Mouse (Mus musculus) lung, embryonic 15.5 days (tissue): Measurements from ENCODE around the gene Bend3. TPM values are rescaled to one million over a fixed set of nuclear protein-coding genes. Genes with fewer than 3 reads are reported as not detected.

Source experiments
- ATAC-seq: fragments of 200-750 bp; cut with Nextera tagmentation; 2 replicates; pipeline ENCODE4 v1.8.0; 2017; ENCODE audit warnings: moderate number of reproducible peaks, borderline replicate concordance; ENCODE audit not compliant: low FRiP score, low TSS enrichment; ENCODE audit errors: extremely low read depth
- H3K27ac ChIP-seq: fragments of 300-500 bp; sonication (generic); 2 replicates; pipeline ENCODE4 v1.5.1; 2015; ENCODE audit warnings: moderate library complexity, mild to moderate bottlenecking, inconsistent platforms
- H3K27me3 ChIP-seq: fragments of 300-500 bp; sonication (generic); 2 replicates; pipeline ENCODE4 v1.6.1; 2015; ENCODE audit warnings: inconsistent platforms
- H3K36me3 ChIP-seq: fragments of 300-500 bp; sonication (generic); 2 replicates; pipeline ENCODE4 v1.6.1; 2015; ENCODE audit warnings: inconsistent platforms
- H3K4me1 ChIP-seq: fragments of 300-500 bp; sonication (generic); 2 replicates; pipeline ENCODE4 v1.6.1; 2015; ENCODE audit warnings: inconsistent platforms
- H3K4me2 ChIP-seq: fragments of 300-500 bp; sonication (generic); 2 replicates; pipeline ENCODE4 v1.6.1; 2015; ENCODE audit warnings: inconsistent platforms, mild to moderate bottlenecking, moderate library complexity
- H3K4me3 ChIP-seq: fragments of 300-500 bp; sonication (generic); 2 replicates; pipeline ENCODE4 v1.5.1; 2015; ENCODE audit warnings: mild to moderate bottlenecking, inconsistent platforms
- H3K9ac ChIP-seq: fragments of 300-500 bp; sonication (generic); 2 replicates; pipeline ENCODE4 v1.6.1; 2015; ENCODE audit warnings: inconsistent platforms
- H3K9me3 ChIP-seq: fragments of 300-500 bp; sonication (generic); 2 replicates; pipeline ENCODE4 v1.6.1; 2016; ENCODE audit warnings: inconsistent platforms
- WGBS: fragments of 180-500 bp; shearing (Covaris S2); methylation state at CpG from one replicate; pipeline ENCODE4 v1.1.7; 2015; 5-methylcytosine and 5-hydroxymethylcytosine counted together
- polyA plus RNA-seq: library from polyadenylated mRNA; unstranded; fragments of >200 nt; fragmentation: Nextera tagmentation; extraction: Ambion mirVana; gene quantifications from 2 replicates; pipeline ENCODE4 v1.2.1, GENCODE M21; 2015

Bend3 gene
- 4.0 and 4.3 TPM in 2 replicates for polyA plus RNA-seq

DNA sequence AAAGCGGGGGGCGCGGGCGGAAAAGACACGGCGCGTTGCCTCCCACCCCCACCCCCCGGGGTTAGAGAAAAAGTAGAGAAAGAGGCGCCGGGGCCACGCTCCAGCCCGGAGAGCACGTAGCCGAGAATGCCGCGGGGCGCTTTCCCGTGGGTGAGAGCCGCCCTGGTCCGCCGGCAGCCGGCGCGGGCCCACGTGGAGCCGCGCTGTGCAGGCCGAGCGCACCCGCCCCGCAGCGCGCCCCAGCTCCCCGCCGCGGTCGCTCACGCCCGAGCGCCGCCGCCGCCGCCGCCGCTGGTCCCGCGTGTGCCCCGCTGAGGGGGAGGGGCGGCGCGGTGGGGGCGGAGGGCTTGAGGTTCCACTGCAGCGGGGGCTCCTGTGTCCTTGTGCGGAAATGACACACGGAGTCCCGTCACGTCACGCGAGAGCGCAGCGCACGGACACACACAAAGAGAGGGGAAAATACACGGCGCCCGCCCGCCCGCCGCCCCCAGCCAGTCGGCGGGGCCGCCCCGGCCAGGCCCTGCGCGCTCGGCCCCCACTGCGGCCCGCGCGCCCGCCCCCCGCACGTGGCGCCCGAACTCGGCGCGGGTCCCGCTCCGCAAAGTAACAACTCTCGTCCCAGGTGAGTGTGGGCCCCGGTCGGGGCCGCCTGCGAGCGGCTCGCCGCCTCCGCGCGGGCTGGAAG is at the start of gene Bend3:
Gene Bend3 (plus strand): TSS at position 81 of the 685 bp plus-strand sequence.
- Histone ChIP-seq H3K4me2 (peak within 1 kb of the TSS; percentile 85), H3K9ac (peak within 1 kb of the TSS; percentile 96), H3K27me3 (no peaks in the 10 kb centered on the region), H3K27ac (peak within 1 kb of the TSS; percentile 97), H3K4me3 (peak within 1 kb of the TSS; percentile 91), H3K4me1 (peaks cover 38% of the 10 kb centered on the region), H3K9me3 (no peaks in the 10 kb centered on the region), H3K36me3 (no peaks in the 10 kb centered on the region)
- peak; percentile 56 for ATAC-seq
- WGBS = under 1% methylated on average over 64 of the region's 101 CpGs

- Histone ChIP-seq H3K9me3 (no peaks in the 10 kb centered on the region), H3K9ac (no peak overlapping the region), H3K4me1 (no peaks in the 10 kb centered on the region), H3K4me2 (no peak overlapping the region), H3K4me3 (no peak overlapping the region), H3K27me3 (no peaks in the 10 kb centered on the region), H3K36me3 (no peaks in the 10 kb centered on the region), H3K27ac (no peak overlapping the region)
- no peak for ATAC-seq
- WGBS = 86% methylated on average over 5 of the region's 5 CpGs
Measured at GRCm38 (mm10) chr10:43430606-43431005, 48.0 kb upstream of the Bend3 start.

DNA sequence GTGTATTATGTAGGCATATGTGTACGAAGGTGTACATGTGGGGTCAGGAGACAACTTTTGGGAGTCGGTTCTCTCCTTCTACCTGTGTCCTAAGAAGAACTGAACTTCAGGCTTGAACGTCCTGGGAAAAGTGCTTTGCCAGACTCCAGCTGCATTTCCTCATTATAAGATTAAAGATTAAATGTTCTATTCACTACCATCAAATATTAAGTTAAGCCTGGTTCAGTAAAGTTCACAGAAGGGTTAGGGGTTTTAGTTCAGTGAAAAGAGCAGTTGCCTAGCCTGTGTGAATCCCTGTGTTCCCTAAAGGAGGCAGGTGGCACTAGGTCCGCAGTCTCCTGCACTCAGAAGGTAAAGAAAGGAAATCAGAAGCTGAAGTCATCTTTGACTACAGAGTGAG is 44.3 kb upstream of the Bend3 start:
- no peaks in the 10 kb centered on the region for H3K36me3 ChIP-seq
- H3K27me3 ChIP-seq = no peaks in the 10 kb centered on the region
- ATAC-seq = no peak
- H3K9me3 ChIP-seq = no peaks in the 10 kb centered on the region
- H3K4me1 ChIP-seq = 0 out of 2 replicates have a peak, but pooled peaks cover 3% of the 10 kb centered on the region
- H3K9ac ChIP-seq = no peak overlapping the region
- WGBS = 86% methylated on average over 4 of the region's 4 CpGs
- H3K4me2 ChIP-seq = no peak overlapping the region
- H3K4me3 ChIP-seq = no peak overlapping the region
- H3K27ac ChIP-seq = no peak overlapping the region

- Histone ChIP-seq H3K36me3 (no peaks in the 10 kb centered on the region), H3K9me3 (no peaks in the 10 kb centered on the region), H3K27me3 (no peaks in the 10 kb centered on the region), H3K4me3 (no peak overlapping the region), H3K27ac (no peak overlapping the region), H3K4me1 (0 out of 2 replicates have a peak, but pooled peaks cover 6% of the 10 kb centered on the region), H3K4me2 (no peak overlapping the region), H3K9ac (no peak overlapping the region)
- WGBS = 80% methylated on average over 3 of the region's 3 CpGs
- no peak for ATAC-seq
Measured at GRCm38 (mm10) chr10:43435757-43436156, 42.9 kb upstream of the Bend3 start.

DNA sequence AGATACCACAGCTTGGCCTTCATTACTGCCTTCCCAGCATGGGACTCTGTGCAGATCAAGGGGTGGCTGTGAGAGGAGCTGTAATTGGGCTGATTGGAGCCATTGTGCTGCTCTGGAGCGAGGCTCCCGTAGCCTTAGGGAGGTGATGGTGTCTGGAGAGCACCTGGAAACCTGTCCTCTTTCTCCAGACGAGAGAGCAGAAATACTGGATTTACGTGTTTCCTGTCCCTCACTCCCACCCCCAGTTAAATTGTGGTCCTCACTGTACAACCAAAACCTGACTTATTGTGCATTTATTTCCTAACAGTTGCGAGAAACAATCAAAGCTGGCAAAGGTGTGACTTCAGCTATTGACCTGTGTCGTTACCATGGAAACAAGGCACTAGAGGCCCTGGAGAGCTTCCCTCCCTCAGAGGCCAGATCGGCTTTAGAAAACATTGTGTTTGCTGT is 39.1 kb upstream of the Bend3 start:
- ATAC-seq = no peak
- no peaks in the 10 kb centered on the region for H3K36me3 ChIP-seq
- H3K4me1 ChIP-seq = peaks cover 10% of the 10 kb centered on the region; the same call in 1 of the 2 replicates
- H3K27me3 ChIP-seq = no peaks in the 10 kb centered on the region
- H3K9ac ChIP-seq = no peak overlapping the region
- H3K4me2 ChIP-seq = peak overlapping the region; percentile 10; the same call in 1 of the 2 replicates
- no peak overlapping the region for H3K27ac ChIP-seq
- H3K4me3 ChIP-seq = no peak overlapping the region
- no peaks in the 10 kb centered on the region for H3K9me3 ChIP-seq
- WGBS = 37% methylated on average over 7 of the region's 7 CpGs

- Histone ChIP-seq H3K9me3 (no peaks in the 10 kb centered on the region), H3K4me3 (no peak overlapping the region), H3K27ac (no peak overlapping the region), H3K4me1 (peaks cover 10% of the 10 kb centered on the region; the same call in 1 of the 2 replicates), H3K36me3 (no peaks in the 10 kb centered on the region), H3K4me2 (no peak overlapping the region), H3K9ac (no peak overlapping the region), H3K27me3 (no peaks in the 10 kb centered on the region)
- 34% methylated on average over 13 of the region's 13 CpGs for WGBS
- ATAC-seq = no peak
Measured at GRCm38 (mm10) chr10:43440050-43440449, 38.6 kb upstream of the Bend3 start.

GRCm38 (mm10) chr10:43440981-43441740 is 37.5 kb upstream of the Bend3 start:
- H3K4me3 ChIP-seq = no peak overlapping the region
- peaks cover 10% of the 10 kb centered on the region; the same call in 1 of the 2 replicates for H3K4me1 ChIP-seq
- no peak overlapping the region for H3K9ac ChIP-seq
- WGBS = 47% methylated on average over 15 of the region's 15 CpGs
- no peak overlapping the region for H3K27ac ChIP-seq
- no peak for ATAC-seq
- no peak overlapping the region for H3K4me2 ChIP-seq
- no peaks in the 10 kb centered on the region for H3K9me3 ChIP-seq
- H3K36me3 ChIP-seq = no peaks in the 10 kb centered on the region
- no peaks in the 10 kb centered on the region for H3K27me3 ChIP-seq

DNA sequence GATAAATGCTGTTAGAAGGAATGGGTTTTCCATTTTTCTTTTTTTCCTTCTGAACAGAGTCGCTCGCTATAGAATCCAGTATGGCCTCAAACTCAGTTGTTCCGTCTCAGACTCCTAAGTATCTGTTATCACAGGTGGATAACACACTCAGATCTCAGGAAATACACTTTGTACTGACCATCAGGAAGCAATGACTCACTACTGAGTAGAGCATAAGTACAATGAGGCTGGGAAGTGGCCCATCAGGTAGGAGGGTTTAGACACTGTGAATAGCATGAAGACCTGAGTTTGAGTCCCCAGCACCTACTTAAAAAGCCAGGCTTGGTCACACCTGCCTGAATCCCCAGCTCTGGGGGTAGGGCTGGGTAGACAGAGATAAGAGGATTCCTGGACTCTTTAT is 30.0 kb upstream of the Bend3 start:
- 78% methylated on average over 3 of the region's 3 CpGs for WGBS
- Histone ChIP-seq H3K36me3 (no peaks in the 10 kb centered on the region), H3K9ac (no peak overlapping the region), H3K4me3 (no peak overlapping the region), H3K27ac (no peak overlapping the region), H3K4me1 (0 out of 2 replicates have a peak, but pooled peaks cover 3% of the 10 kb centered on the region), H3K27me3 (no peaks in the 10 kb centered on the region), H3K4me2 (no peak overlapping the region), H3K9me3 (no peaks in the 10 kb centered on the region)
- ATAC-seq = no peak

DNA sequence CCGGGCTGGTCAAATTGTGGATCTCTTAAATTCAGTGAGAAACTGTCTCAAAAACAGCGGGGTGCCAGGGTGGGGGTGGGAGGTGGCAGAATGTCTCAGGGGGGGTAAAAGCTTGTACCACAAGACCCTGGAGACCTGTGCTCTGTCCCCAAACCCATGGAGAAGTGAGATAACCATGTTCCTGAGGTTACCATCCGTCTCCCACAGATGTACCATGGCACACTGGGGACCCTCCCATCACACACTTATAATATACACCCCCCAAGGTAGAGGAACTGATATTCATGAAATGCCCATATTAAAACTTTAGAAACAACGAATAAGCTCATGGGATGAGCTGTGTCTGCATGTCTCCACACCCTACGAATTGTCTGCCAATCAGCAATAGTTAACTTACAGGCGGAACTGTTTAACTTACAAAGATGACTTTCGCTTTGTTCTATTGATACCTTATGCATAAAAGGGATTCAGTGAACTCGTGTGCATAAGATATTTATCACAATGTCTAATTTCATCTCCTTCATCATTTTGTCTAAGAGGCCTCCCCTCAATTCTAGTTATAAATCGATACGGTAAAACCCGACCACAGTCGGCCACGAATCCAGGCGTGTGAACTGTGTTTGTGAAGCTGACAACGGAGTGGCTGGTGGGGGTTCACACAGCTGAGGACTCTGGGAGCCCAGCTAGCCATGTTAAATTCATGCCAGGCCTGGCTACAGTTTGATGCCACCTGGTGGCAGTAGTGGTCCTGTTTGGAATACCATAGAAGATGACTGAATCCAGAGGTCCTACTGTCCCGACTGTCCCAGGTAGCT is 26.6 kb upstream of the Bend3 start:
- H3K36me3 ChIP-seq = no peaks in the 10 kb centered on the region
- H3K9me3 ChIP-seq = no peaks in the 10 kb centered on the region
- H3K27ac ChIP-seq = no peak overlapping the region
- peak overlapping the region; percentile 49 for H3K4me2 ChIP-seq
- H3K27me3 ChIP-seq = no peaks in the 10 kb centered on the region
- no peak overlapping the region for H3K9ac ChIP-seq
- H3K4me3 ChIP-seq = peak overlapping the region; percentile 26
- ATAC-seq = peak; percentile 57; the same call in 1 of the 2 replicates
- H3K4me1 ChIP-seq = 0 out of 2 replicates have a peak, but pooled peaks cover 3% of the 10 kb centered on the region
- WGBS = 22% methylated on average over 16 of the region's 16 CpGs

DNA sequence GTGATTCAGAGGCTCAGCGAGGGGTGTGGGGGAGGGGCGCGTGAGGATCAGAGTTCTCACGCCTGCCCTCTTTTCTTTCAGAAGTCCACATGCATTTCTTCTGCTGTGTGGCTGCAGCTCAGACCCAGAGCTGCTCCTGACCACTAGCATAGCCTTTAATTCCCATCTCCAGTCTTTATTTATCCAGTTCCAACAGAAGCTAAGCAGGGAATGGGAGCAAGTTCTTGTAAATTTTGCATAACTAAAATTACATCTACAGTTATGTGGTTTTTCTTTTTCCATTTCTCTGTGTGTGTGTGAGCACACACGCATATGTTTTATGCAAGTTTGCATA is 26.0 kb upstream of the Bend3 start:
- H3K9me3 ChIP-seq = no peaks in the 10 kb centered on the region
- 15% methylated on average over 5 of the region's 5 CpGs for WGBS
- H3K9ac ChIP-seq = no peak overlapping the region
- no peaks in the 10 kb centered on the region for H3K36me3 ChIP-seq
- H3K4me1 ChIP-seq = 0 out of 2 replicates have a peak, but pooled peaks cover 3% of the 10 kb centered on the region
- H3K27ac ChIP-seq = no peak overlapping the region
- peak overlapping the region; percentile 26 for H3K4me3 ChIP-seq
- peak overlapping the region; percentile 49 for H3K4me2 ChIP-seq
- no peaks in the 10 kb centered on the region for H3K27me3 ChIP-seq
- ATAC-seq = no peak

DNA sequence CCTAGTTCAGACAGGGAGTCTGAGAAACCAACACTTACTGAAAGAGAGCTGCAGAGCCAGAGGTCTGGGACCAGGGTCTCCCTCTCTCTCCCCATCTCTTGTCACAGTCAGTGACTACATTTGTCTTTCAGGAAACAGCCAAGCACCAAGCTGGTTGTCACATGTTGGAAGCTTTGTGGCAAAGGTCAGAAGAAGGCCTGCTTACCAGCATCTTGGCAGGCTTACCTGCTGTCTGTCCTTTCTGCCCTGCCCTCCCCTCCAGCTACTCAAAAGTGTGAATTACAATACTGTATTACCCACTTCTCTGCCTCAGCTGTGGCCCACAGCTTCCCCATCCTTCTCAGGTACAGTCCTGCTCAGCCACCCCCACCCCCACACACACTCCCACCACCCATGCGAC is 24.4 kb upstream of the Bend3 start:
- no peaks in the 10 kb centered on the region for H3K36me3 ChIP-seq
- no peak overlapping the region for H3K4me3 ChIP-seq
- H3K4me2 ChIP-seq = no peak overlapping the region
- H3K9ac ChIP-seq = no peak overlapping the region
- no peak overlapping the region for H3K27ac ChIP-seq
- WGBS = 71% methylated on average over 1 of the region's 1 CpGs
- ATAC-seq = no peak
- H3K27me3 ChIP-seq = no peaks in the 10 kb centered on the region
- H3K4me1 ChIP-seq = 0 out of 2 replicates have a peak, but pooled peaks cover 3% of the 10 kb centered on the region
- H3K9me3 ChIP-seq = no peaks in the 10 kb centered on the region
